In genomic region chr17:29684275-29684674, GRCm38 (mm10) we compare ENCODE assay signal across 22 mouse cellular contexts. TPM values are rescaled to one million over a fixed set of nuclear protein-coding genes. Genes with fewer than 3 reads are reported as not detected.
DNase-seq lines count a peak whose midpoint lies in the region; ATAC-seq lines count a peak whose summit lies in the region.
"Had no signal": no experiment of that assay in that cellular context is flagged by ENCODE, and none has a peak within 500 bp of the region (broad histone marks: within the 10 kb centered on the region; RNA-seq: fewer than 3 reads in every experiment).

No protein-coding gene starts in this region.

- H3K4me1 ChIP-seq in heart, embryonic 10.5 days, result peaks cover 42% of the 10 kb centered on the region
- H3K4me1 ChIP-seq in liver, embryonic 11.5 days (replicated peaks; ENCODE audit: control insufficient read depth, insufficient read depth, low read length), result peaks cover 45% of the 10 kb centered on the region
- H3K4me1 ChIP-seq in liver, embryonic 15.5 days (replicated peaks), result peaks cover 54% of the 10 kb centered on the region
- no peaks in the 10 kb centered on the region for H3K4me1 ChIP-seq in limb, embryonic 10.5 days
- H3K4me1 ChIP-seq: embryonic facial prominence, embryonic 15.5 days; hindbrain, embryonic 12.5 days had no signal

- peaks cover 95% of the 10 kb centered on the region for H3K36me3 ChIP-seq in heart, embryonic 10.5 days
- H3K36me3 ChIP-seq in liver, embryonic 11.5 days (ENCODE audit: control insufficient read depth, insufficient read depth, low read length), result peaks cover 46% of the 10 kb centered on the region
- H3K36me3 ChIP-seq in liver, embryonic 15.5 days (replicated peaks), result peaks cover 97% of the 10 kb centered on the region
- peaks cover 98% of the 10 kb centered on the region for H3K36me3 ChIP-seq in limb, embryonic 10.5 days

- H3K4me2 ChIP-seq in liver, embryonic 11.5 days, result no peak overlapping the region
- H3K4me2 ChIP-seq in liver, embryonic 15.5 days, result no peak overlapping the region
- H3K4me2 ChIP-seq: embryonic facial prominence, embryonic 15.5 days; forebrain, embryonic 15.5 days; heart, embryonic 12.5 days; hindbrain, embryonic 12.5 days had no signal

- 0 out of 2 replicates have a peak overlapping the region, but pooled peaks have one; percentile 12 for H3K27ac ChIP-seq in heart, embryonic 10.5 days
- H3K27ac ChIP-seq in liver, embryonic 11.5 days (ENCODE audit: low read depth, low read length), result peak overlapping the region; percentile 53; the same call in 1 of the 2 replicates
- H3K27ac ChIP-seq in liver, embryonic 15.5 days (replicated peaks), result peak overlapping the region; percentile 31
- no peak overlapping the region for H3K27ac ChIP-seq in limb, embryonic 10.5 days
- H3K27ac ChIP-seq: embryonic facial prominence, embryonic 15.5 days; forebrain, embryonic 15.5 days; heart, adult 2 months; hindbrain, embryonic 12.5 days had no signal

- 74% methylated on average over 4 of the region's 4 CpGs for WGBS in heart, embryonic 10.5 days
- whole genome bisulfite sequencing in liver, embryonic 11.5 days, result 55% methylated on average over 4 of the region's 4 CpGs
- WGBS in liver, embryonic 15.5 days (ENCODE audit: insufficient replicate concordance), result 30% methylated on average over 4 of the region's 4 CpGs
- 94% methylated on average over 4 of the region's 4 CpGs for WGBS in limb, embryonic 10.5 days

- H3K9ac ChIP-seq in liver, embryonic 11.5 days (ENCODE audit: low read depth, low read length), result no peak overlapping the region
- no peak overlapping the region for H3K9ac ChIP-seq in liver, embryonic 15.5 days
- H3K9ac ChIP-seq: embryonic facial prominence, embryonic 15.5 days; forebrain, embryonic 15.5 days; heart, embryonic 12.5 days; hindbrain, embryonic 12.5 days had no signal

- peak; percentile 65 for ATAC-seq in liver, embryonic 11.5 days (replicated peaks; ENCODE audit: low FRiP score)
- peak; percentile 37; the same call in 1 of the 2 replicates for ATAC-seq in liver, embryonic 15.5 days (ENCODE audit: insufficient read depth)
- peak; percentile 60 for ATAC-seq in megakaryocyte-erythroid progenitor cell, adult 5-6 weeks (replicated peaks; ENCODE audit: low FRiP score, low TSS enrichment, poor library complexity, severe bottlenecking)
- ATAC-seq: CD4-positive, CD25-positive, alpha-beta regulatory T cell, adult 4 months; forebrain, embryonic 15.5 days; hindbrain, embryonic 16.5 days had no signal

- no peak for DNase-seq in heart, embryonic 10.5 days (ENCODE audit: low spot score)
- no peak for DNase-seq in heart, adult 18-20 months
- DNase-seq in liver, embryonic 11.5 days (ENCODE audit: low spot score), result no peak
- DNase-seq in limb, embryonic 10.5 days (ENCODE audit: low spot score), result no peak
- no peak for DNase-seq in layer of hippocampus, adult 8-10 months (ENCODE audit: low spot score in 2 of 2)
- DNase-seq in cerebellum, adult 11 months, result no peak
- DNase-seq: adrenal gland, postnatal 10 days; B cell, adult 2 months; cerebellum, adult 18-20 months; cerebellum, adult 9-11 months; embryo, embryonic 11 days; gastrocnemius, postnatal 10 days; heart, adult 2 months; heart, postnatal 4 days had no signal

- H3K27me3 ChIP-seq in heart, embryonic 10.5 days (ENCODE audit: insufficient read depth, poor library complexity, severe bottlenecking), result no peaks in the 10 kb centered on the region
- H3K27me3 ChIP-seq in liver, embryonic 11.5 days (replicated peaks; ENCODE audit: control insufficient read depth, insufficient read depth, low read length), result no peaks in the 10 kb centered on the region
- H3K27me3 ChIP-seq in liver, embryonic 15.5 days, result no peaks in the 10 kb centered on the region
- H3K27me3 ChIP-seq in limb, embryonic 10.5 days (ENCODE audit: low read depth, poor library complexity, severe bottlenecking), result no peaks in the 10 kb centered on the region
- H3K27me3 ChIP-seq: embryonic facial prominence, embryonic 15.5 days; forebrain, embryonic 15.5 days; heart, embryonic 12.5 days; hindbrain, embryonic 12.5 days had no signal

- no peak overlapping the region for H3K4me3 ChIP-seq in heart, embryonic 10.5 days
- H3K4me3 ChIP-seq in liver, embryonic 11.5 days (ENCODE audit: low read depth, low read length), result no peak overlapping the region
- H3K4me3 ChIP-seq in liver, embryonic 15.5 days (replicated peaks), result no peak overlapping the region
- H3K4me3 ChIP-seq in limb, embryonic 10.5 days, result no peak overlapping the region
- H3K4me3 ChIP-seq: embryonic facial prominence, embryonic 15.5 days; forebrain, embryonic 15.5 days; heart, adult 2 months; heart, embryonic 12.5 days; hindbrain, embryonic 12.5 days had no signal

- no peaks in the 10 kb centered on the region for H3K9me3 ChIP-seq in heart, embryonic 10.5 days
- H3K9me3 ChIP-seq in liver, embryonic 11.5 days (ENCODE audit: control insufficient read depth, low read length), result no peaks in the 10 kb centered on the region
- no peaks in the 10 kb centered on the region for H3K9me3 ChIP-seq in liver, embryonic 15.5 days (replicated peaks)
- no peaks in the 10 kb centered on the region for H3K9me3 ChIP-seq in limb, embryonic 10.5 days (replicated peaks)
- H3K9me3 ChIP-seq: embryonic facial prominence, embryonic 15.5 days; forebrain, embryonic 15.5 days; hindbrain, embryonic 12.5 days had no signal

RNA-seq across cellular contexts. Expression of gene Cmtr1, which starts 23.9 kb away (rescaled TPM):
- 119 and 122 TPM in 2 replicates for polyA plus RNA-seq in heart, embryonic 10.5 days (2016; fragmentation: Nextera tagmentation; extraction: Ambion mirVana)
- 10 to 100 TPM; 55.9 to 65.9 TPM for total RNA-seq in heart, adult 18-20 months (2021)
- polyA plus RNA-seq in liver, embryonic 11.5 days (2014; fragmentation: Nextera tagmentation; extraction: Ambion mirVana), result 126 and 130 TPM in 2 replicates
- polyA plus RNA-seq in liver, embryonic 15.5 days (2015; fragmentation: Nextera tagmentation; extraction: Ambion mirVana), result 57.1 and 65.1 TPM in 2 replicates
- total RNA-seq in megakaryocyte-erythroid progenitor cell, adult 5-6 weeks (2014; fragmentation: Nextera tagmentation), result 44.7 and 73.5 TPM in 2 replicates
- 135 and 166 TPM in 2 replicates for total RNA-seq in megakaryocyte-erythroid progenitor cell, adult 5-6 weeks (2017)
- polyA plus RNA-seq in limb, embryonic 10.5 days (2016; fragmentation: Nextera tagmentation; extraction: Ambion mirVana), result 124 and 134 TPM in 2 replicates
- 100 to 1,000 TPM; 108 to 142 (median 130) TPM for total RNA-seq in layer of hippocampus, adult 8-10 months (2022)

RNA-seq across cellular contexts. Expression of gene Ccdc167, which starts 32.6 kb away (rescaled TPM):
- 18.2 and 19.0 TPM in 2 replicates for polyA plus RNA-seq in heart, embryonic 10.5 days (2016; fragmentation: Nextera tagmentation; extraction: Ambion mirVana)
- 10 to 100 TPM; 12.2 to 12.3 TPM for total RNA-seq in heart, adult 18-20 months (2021)
- polyA plus RNA-seq in liver, embryonic 11.5 days (2014; fragmentation: Nextera tagmentation; extraction: Ambion mirVana), result 15.2 and 15.4 TPM in 2 replicates
- polyA plus RNA-seq in liver, embryonic 15.5 days (2015; fragmentation: Nextera tagmentation; extraction: Ambion mirVana), result 5.3 and 5.6 TPM in 2 replicates
- total RNA-seq in megakaryocyte-erythroid progenitor cell, adult 5-6 weeks (2014; fragmentation: Nextera tagmentation), result 20.4 and 22.0 TPM in 2 replicates
- 6.0 and 16.3 TPM in 2 replicates for total RNA-seq in megakaryocyte-erythroid progenitor cell, adult 5-6 weeks (2017)
- polyA plus RNA-seq in limb, embryonic 10.5 days (2016; fragmentation: Nextera tagmentation; extraction: Ambion mirVana), result 16.2 and 21.4 TPM in 2 replicates
- 10 to 100 TPM; 17.0 to 25.2 (median 23.1) TPM for total RNA-seq in layer of hippocampus, adult 8-10 months (2022)
